Mouse (Mus musculus) left cerebral cortex, postnatal 10 days (tissue): ENCODE measurements around the gene Ttc7b. TPM values are rescaled to one million over a fixed set of nuclear protein-coding genes. Genes with fewer than 3 reads are reported as not detected.

Experiments
- DNase-seq, 2 experiments: peaks; one replicate each; pipeline ENCODE4 v3.0.0; 2021 to 2022; ENCODE audit warnings: low spot score in 2 of 2, mixed read lengths in 1 of 2; ENCODE audit errors: extremely low spot score in 1 of 2
- intact Hi-C: fragments of 180-260 bp; cut with DNase I; formaldehyde crosslinking; loops from one replicate; pipeline ENCODE4 v1.15.1; 2025
- total RNA-seq, 2 experiments: library from RNA; stranded (reverse); gene quantifications; 2 replicates each; pipeline ENCODE4 v1.2.3; 2021

The Ttc7b gene
- total RNA-seq, 2 experiments from 2014 or later, result 137 to 138 TPM

DNA sequence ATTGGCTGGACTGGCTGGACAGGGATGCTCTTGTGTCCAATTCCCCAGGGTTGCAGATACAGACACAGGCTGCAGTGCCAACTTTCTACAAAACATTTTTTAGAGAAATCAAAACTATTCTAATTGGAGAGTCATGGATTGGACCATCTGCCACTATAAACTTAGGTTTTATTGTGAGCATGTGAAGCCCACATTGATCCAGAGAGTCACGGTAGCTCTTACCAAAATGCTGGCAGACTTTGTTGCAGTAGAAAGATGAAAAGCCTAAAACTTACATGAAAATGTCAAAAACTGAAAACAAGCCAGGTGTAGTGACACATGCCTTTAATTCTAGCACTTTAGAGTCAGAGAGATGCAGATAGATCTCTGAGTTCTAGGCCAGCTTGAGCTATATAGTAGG lies 84.9 kb downstream of the Ttc7b start:
- no peak for DNase-seq
- intact Hi-C loops, result no loop called here

DNA sequence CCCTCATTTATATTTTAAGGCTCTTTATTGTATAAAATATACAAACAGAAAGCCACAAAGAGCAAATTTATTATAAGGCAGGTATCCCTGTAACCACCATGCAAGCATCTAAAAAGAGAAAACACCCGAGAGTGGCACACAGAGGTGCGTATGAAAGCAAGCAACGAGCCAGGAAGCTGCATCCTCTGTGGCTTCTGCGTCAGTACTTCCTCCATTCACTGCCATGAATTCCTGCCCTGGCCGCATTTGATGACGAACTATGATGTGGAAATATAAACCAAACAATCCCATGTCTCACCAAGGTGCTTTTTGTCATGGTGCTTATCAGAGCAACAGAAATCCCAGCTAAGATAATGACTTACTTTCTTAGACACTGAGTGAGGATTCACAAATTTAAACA lies 88.8 kb downstream of the Ttc7b start:
- DNase-seq, result no peak
- intact Hi-C loops, result no loop called here

DNA sequence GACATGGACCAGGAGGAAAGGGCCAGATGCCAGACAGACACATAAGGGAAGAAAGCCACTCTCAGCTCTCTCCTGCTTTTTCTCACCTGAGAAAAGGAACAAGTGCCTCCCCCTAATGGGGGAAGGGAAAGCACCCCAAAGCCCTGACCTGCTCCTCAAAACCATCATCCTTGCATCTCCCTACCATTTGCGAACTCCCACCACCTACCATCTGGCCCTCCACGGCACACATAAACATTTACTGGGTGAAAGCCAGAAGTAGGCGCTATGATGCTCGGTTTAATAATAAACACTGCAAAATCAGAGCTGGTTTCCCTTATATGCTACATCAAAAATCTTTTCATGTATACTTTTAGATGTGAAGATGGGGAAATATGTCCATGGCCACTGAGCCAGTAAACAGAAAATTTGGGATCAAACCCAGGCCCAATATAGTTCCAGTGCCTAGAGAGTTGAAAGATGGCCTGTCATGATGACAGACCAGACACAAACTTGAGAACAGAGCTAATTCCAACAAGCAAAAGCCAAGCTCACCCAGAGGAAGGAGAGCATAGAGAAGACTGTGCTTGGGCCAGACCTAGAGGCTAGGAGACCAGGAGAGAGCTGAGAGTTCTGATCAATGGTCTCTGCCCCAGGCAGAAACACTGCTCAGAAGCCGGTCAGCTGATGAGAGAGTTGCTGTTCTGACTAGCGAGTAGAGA lies 91.1 kb downstream of the Ttc7b start:
- intact Hi-C loops, result loop anchor here (5.0 kb wide), 1 partner anchor 93 kb away; the partner anchor contains the start of gene Ttc7b
- no peak for DNase-seq

DNA sequence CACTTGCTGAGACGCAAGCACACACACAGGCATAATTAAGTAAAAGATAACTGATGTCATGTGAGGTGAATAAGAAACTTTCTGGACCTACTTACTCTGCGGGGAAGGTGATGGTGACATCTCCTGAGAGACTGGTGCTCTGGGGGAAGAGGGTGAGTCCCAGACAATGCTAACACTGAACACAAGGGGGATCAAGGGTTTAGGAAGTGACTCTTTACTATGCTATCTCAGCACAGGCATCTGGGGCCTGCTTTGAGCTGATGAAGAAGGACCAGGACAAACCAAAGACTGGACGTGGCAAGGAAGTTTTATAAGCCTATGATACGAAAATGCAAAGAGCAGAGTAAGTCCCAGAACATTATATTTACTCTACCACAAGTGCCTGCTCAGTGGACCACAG lies 92.4 kb downstream of the Ttc7b start:
- intact Hi-C loops, result loop anchor here (5.0 kb wide), 1 partner anchor 94 kb away; the partner anchor contains the start of gene Ttc7b

DNA sequence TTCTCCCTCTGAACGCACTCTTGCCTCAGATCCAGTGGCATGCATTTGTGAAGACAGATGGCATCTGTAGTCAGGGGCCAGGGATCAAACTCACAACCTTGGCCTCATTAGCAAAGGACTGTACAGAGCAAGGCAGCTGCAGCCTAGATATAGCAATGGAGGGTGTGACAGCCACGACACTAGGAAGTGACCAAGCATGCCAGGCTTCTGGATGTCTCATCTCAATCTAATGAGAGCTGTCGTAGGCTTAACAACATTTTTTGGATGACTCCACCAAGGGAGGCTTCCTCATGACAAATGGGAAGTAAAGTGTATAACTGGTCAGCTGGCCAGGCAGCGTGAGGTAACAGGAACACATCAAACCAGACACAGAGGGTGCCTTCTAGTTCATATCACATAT lies 94.4 kb downstream of the Ttc7b start:
- intact Hi-C loops, result loop anchor here (5.0 kb wide), 1 partner anchor 96 kb away; the partner anchor contains the start of gene Ttc7b
- DNase-seq, result no peak

More for the DNA sequence above, 92.4 kb downstream of the Ttc7b start:
- DNase-seq, result no peak

DNA sequence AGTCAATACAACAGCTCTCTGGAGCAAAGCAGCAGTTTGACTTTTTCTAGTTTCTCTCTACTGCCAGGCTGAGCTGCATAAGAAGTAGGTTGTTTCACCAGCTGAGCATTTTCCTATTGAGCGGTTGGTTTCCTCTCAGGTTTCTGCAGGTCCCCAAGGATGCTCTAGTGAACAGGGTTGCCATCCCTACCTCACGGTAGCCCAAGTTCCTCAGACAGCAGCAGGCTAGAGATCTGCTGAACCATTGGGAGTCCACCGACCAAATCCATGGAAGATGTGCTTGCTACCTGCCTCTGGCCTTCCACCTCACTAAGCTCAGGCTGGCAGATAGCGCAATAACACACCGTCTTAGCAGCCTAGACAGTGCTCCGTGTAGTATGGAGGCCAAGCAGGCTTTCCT lies 95.6 kb downstream of the Ttc7b start:
- intact Hi-C loops, result loop anchor here (5.0 kb wide), 1 partner anchor 97 kb away; the partner anchor contains the start of gene Ttc7b
- no peak for DNase-seq

DNA sequence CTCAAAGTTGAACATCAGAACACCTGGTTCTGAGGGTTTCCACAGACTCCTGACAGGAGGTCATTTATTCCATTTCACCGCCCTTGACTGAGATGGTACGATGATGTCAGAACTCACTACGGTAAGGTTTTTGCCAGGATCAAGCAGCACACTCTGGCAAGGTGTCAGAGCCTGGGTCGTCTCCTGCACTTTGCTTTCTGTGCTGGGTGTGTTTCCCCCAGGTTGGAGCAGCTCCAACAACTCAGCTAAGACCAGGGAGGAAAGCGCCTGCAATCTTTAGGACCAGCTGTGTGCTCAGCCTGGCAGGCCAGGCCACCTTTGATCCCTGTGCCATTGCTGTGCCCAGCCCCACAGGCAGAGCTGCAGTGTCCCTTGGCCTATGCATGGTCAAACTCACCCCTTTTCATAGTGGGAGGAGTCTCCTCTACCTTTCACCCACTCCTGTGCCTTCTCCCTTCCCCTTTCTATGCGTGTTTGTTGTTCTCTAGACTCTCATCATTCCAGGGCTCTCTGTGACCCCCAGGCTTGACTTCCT lies 98.3 kb downstream of the Ttc7b start:
- peak in 1 of 2 experiments; percentile 41 for DNase-seq
- intact Hi-C loops, result loop anchor here (5.0 kb wide), 1 partner anchor 220 kb away; no protein-coding TSS in a partner anchor

DNA sequence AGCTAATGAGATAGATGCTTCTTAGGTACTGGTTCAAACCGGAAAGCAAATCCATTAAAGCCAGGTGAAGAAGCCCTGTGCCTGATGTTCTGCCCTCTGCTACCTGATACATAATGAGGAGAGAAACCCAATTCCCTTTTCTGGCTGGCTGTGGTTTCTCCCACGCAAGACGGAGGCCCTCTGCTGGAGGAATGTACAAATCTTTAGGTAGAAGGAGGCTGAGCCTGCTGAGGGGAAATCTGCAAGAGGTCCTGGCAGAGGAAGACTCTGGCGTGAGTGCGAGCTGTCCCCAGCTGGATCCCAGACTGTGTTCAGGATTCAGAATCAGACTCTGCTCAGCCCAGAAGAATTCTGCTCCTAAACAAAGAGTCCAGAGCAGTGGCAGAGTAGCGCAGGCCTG lies 99.1 kb downstream of the Ttc7b start:
- intact Hi-C loops, result loop anchor here (5.0 kb wide), 1 partner anchor 219 kb away; no protein-coding TSS in a partner anchor
- peak; percentile 58 to 75 for DNase-seq

DNA sequence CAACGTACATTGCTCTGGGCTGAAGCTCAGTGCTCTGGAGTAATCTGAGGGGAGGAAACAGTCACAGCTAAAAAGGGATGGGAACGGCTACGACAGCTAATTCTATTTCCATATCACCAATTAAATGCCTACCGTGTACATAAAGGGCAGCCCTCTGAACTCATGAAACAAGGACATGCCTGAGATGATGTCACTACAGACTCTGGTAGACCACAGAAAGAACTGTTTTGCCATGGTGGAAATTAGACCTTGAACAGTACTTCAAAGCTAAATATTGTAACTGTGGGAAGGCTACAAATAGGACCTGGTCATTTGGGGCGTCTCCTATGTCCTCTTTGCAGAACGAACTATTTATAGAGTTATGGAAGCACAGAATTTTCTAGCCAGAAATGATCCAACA lies 99.7 kb downstream of the Ttc7b start:
- intact Hi-C loops, result loop anchor here (5.0 kb wide), 1 partner anchor 219 kb away; no protein-coding TSS in a partner anchor
- no peak for DNase-seq

DNA sequence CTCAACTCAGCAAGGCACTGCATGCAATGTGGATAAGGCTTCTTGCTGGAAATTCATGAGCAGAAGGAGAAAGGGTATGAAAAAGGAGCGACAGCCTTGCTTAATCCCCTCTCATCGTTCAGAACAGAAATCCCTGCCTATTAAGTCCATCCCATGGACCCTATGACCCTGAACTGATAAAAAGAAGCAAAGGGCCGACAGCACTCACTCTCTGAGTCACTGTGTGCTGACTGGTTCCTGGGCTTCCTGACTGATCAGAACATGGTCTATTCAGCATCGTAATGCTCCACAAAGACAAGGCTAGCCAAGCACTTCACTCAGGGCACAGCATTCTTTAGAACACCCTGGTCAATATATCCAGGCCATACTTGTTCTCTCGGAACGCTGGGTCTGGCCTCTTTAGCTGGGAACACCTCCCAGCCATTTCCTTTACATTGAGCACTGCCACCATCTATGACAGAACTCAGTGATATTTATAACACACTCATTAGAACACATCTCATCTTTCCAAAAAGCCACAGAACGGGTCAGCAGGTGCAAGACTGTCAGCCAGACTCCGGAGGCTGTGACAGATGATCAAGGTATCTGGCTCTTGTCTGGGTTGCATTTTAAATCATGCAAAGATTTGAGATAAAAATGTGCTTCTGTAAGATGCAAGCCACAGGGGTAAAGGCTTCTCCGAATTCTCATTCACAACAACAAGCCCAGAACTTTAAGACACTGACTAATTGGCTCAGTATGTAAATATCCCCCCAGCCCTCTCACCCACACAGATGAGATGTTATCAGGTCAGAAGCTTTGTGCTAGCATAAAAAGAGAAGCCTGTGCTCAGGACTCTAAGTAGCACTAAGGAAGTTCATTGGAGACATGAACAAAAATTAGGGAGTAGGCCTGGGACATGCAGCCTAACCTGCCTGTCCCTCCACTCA lies 100.4 kb downstream of the Ttc7b start:
- intact Hi-C loops, result loop anchor here (5.0 kb wide), 2 partner anchors 58 to 218 kb away; no protein-coding TSS in a partner anchor
- peak in 1 of 2 experiments; percentile 3 for DNase-seq

DNA sequence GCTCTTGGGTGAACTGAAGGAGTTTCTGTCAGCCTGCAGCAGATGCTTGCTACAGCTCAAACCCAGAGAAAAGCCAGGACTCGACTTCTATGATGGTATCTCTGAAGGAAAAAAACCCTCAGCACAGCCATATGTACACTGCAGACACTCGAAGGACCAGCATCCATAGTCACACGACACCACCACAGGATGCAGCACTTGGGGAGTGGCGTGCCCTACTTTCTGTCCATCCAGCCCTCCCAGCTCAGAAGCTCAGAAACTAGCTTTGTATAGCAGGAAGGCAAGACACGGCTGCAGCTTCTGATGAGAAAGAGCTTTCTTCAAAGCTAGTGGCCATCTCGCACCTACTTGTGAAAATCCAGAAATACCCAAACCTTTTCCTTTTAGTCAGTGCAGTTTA lies 104.8 kb downstream of the Ttc7b start:
- intact Hi-C loops, result loop anchor here (5.0 kb wide), 1 partner anchor 54 kb away; no protein-coding TSS in a partner anchor
- no peak for DNase-seq

DNA sequence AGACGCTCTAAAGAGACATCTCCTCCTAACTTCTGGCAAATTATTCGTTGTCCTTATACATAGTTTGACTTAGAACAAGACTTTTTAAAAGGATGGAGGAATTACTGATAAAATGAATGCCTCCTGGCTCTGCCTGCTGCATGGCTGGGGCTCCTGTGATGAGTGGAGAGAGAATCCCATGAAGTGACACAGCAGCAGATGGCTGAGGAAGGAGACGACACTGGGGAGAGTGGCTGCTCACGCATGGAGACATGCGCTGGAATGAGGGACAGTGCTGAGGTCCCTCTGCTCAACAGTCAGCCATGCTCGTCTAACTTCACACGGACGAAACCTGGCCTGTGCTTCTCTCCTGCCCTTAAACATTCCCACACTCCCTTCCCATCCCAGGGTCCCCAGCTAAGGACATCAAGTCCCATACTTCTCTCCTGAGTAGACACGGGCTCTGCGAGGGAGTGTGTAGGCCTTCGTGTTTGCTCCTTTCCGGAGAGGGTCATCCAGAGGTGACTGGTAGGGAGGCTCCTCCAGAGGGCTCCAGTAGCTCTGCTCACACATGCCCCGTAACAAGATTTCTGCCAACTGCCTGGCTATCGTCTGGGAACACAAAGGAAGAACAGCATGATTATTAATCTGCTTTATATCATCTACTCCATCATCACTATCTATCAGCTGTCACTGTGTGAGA lies 105.8 kb downstream of the Ttc7b start:
- DNase-seq, result no peak
- intact Hi-C loops, result loop anchor here (5.0 kb wide), 1 partner anchor 53 kb away; no protein-coding TSS in a partner anchor

DNA sequence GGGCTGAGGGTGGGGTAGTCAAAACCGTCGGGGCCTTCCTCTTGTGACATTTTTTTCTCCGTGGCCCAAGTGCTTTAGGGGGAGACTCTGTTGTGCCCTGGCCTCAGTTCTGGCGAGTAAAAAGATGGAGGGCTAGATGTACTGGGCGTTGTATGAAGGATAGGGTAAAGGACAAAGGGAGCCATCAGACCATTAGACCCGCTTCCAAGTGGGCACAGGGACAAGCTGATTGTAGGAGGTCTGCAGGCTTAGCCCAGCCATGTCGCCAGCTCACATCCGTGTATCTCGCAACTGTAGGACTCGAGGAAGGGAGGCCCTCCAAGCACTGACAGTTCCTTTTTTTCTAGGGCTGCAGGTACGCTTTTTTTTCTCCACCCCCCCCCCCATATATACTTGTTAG lies 111.9 kb downstream of the Ttc7b start:
- no peak for DNase-seq
- intact Hi-C loops, result no loop called here

DNA sequence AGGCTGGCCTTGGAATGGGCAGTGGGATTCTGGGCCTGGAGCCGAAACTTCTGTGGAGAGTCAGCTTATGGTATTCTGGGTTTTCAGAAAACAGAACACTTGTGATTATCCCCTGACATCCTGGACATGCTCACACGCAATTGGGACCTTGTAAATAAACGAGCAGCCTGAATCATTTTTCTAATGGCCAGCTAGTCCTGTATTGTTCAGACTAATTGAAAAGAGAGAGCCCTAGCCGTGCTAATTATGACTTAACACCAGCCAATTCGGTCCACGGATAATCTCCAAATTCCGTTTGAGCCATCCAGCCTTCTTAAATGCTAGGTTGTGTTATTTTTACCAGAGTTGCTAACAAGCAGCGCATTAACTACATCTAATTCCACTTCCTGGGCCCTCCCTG lies 112.5 kb downstream of the Ttc7b start:
- intact Hi-C loops, result no loop called here
- no peak for DNase-seq

DNA sequence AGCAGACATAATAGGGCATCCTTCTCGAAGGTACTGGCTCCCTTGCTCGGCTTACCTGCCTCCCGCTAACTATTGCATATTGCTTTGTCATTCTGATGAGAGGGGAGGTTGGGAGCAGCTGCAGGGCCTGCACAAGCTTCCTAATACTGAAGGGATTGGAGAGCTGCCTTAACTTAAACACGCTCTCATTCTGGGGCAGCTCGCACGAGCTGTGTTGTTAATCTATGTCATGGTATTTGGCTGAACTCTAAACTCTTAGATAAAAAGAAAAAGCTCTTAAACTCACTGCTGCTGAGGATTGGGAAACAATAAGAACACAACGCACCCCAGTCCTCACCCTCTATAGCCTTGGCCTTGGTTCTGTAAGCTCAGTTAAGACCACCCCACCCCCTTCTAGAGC lies 113.3 kb downstream of the Ttc7b start:
- no peak for DNase-seq
- intact Hi-C loops, result no loop called here

DNA sequence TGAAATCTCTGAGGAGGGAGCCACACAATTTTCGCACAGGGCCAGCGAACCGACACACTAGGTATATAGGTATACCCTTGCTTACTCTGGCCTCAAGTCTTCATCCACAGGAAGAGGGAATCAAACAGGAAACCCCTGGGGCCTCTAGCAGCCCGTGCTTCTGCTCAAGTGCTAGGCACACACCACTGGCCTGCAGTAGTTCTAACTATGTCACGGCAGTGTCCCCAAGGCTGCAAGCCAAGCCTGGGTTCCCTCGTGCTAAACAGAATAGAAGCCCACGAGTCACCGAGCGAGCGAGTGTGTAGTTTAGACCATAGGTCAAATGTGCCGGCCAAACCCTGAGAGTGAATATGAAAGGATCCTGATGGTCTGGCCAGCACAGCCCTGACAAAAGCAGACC lies 114.5 kb downstream of the Ttc7b start:
- no peak for DNase-seq
- intact Hi-C loops, result no loop called here

DNA sequence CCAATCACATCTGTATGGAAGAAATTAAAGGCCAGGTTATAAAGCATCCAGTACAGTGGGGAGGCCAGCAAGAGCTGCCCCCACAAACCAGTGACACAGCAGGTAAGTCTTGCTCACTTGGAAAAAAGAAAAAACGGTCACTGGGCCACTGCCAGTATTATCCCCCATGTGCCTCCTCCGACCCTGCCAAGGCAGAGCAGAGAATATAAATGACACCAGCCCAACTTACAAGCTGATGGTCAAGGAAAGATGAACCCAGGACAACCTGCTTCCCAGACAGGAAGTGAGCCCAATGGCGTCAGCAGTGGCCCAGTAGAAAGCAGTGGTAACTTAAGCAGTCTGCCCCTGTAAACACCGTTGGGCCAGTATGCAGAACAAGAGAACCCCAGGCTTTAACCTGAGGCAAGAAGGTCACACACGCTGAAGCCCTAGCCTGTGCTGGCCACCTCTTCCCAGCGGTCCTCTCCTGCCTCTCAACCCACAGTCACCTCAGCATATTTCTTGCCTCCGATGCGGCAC lies 115.1 kb downstream of the Ttc7b start:
- no peak for DNase-seq
- intact Hi-C loops, result no loop called here

DNA sequence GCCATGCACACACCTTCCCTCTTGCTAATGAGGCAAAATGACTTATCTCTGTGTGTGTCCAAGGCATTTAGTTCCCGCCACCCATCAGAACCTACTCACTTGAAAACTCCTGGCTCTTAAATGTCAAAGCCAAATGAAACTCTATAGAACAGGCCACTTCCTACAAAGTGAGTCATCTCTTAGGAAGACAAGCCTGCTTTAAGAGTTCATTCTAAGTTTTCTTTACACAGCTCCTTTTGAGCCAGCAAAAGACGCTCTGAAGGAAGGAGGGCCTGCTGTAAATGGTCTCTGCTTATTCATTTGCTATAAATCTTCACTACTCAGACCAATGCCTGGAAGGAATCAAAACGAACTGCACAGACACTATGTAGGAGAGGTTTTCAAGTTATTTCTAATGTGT lies 116.2 kb downstream of the Ttc7b start:
- DNase-seq, result no peak
- intact Hi-C loops, result no loop called here

DNA sequence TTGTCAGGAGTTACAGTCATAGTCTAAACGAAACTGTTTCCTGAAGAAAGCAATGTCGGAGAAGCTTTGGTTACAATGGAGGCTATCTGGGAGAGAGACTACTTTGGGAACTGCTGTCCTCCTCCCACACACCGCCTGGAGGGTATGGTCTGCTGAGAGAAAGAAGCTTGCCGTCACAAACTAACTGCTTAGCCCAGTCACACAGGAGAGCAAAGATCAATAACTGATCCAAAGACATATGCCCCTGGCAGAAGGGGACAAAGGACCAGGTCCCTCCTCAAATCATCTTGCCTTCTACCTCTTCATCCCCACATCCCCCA lies 117.7 kb downstream of the Ttc7b start:
- DNase-seq, result no peak
- intact Hi-C loops, result no loop called here
